ENCODE assay signal across 8 mouse cellular contexts in genomic region chr7:44246055-44246983, GRCm38 (mm10). TPM values are rescaled to one million over a fixed set of nuclear protein-coding genes. Genes with fewer than 3 reads are reported as not detected.
A peak's percentile ranks its signal among the peaks of the same experiment; 100 is the strongest.
DNase-seq lines count a peak whose midpoint lies in the region; ATAC-seq lines count a peak whose summit lies in the region.

Gene 1700028J19Rik (minus strand): TSS chr7:44246695.
Gene 2410002F23Rik (plus strand): TSS chr7:44246722.

- intact Hi-C loops in heart, postnatal 14 days (cut with DNase I), result no loop called here

- H3K4me1 ChIP-seq in forebrain, embryonic 14.5 days (ENCODE audit: control insufficient read depth, insufficient read depth, low read length), result peaks cover 10% of the 10 kb centered on the region
- H3K4me1 ChIP-seq in neural tube, embryonic 15.5 days, result peaks cover 37% of the 10 kb centered on the region

- peak within 1 kb of the TSS; percentile 85 for H3K4me3 ChIP-seq in forebrain, embryonic 14.5 days (ENCODE audit: low read depth, low read length)
- H3K4me3 ChIP-seq in neural tube, embryonic 15.5 days (replicated peaks), result peak within 1 kb of the TSS; percentile 92

- peak within 1 kb of the TSS; percentile 96 for H3K9ac ChIP-seq in forebrain, embryonic 14.5 days (ENCODE audit: low read length)
- H3K9ac ChIP-seq in neural tube, embryonic 15.5 days (replicated peaks), result peak within 1 kb of the TSS; percentile 98

- no peaks in the 10 kb centered on the region for H3K27me3 ChIP-seq in forebrain, embryonic 14.5 days (replicated peaks; ENCODE audit: control insufficient read depth, insufficient read depth, low read length)
- no peaks in the 10 kb centered on the region for H3K27me3 ChIP-seq in neural tube, embryonic 15.5 days (replicated peaks)

- H3K9me3 ChIP-seq in forebrain, embryonic 14.5 days (replicated peaks; ENCODE audit: control insufficient read depth, low read length), result no peaks in the 10 kb centered on the region
- no peaks in the 10 kb centered on the region for H3K9me3 ChIP-seq in neural tube, embryonic 15.5 days (replicated peaks)

- peaks cover 36% of the 10 kb centered on the region for H3K36me3 ChIP-seq in forebrain, embryonic 14.5 days (ENCODE audit: control insufficient read depth, insufficient read depth, low read length)
- H3K36me3 ChIP-seq in neural tube, embryonic 15.5 days, result peaks cover 26% of the 10 kb centered on the region

- peak within 1 kb of the TSS; percentile 91 for H3K27ac ChIP-seq in forebrain, embryonic 14.5 days (ENCODE audit: low read depth, low read length)
- peak within 1 kb of the TSS; percentile 97 for H3K27ac ChIP-seq in neural tube, embryonic 15.5 days (replicated peaks)

- peak; percentile 90 for ATAC-seq in forebrain, embryonic 14.5 days
- ATAC-seq in neural tube, embryonic 15.5 days (ENCODE audit: low FRiP score), result peak; percentile 88

- DNase-seq in ES-CJ7 (ENCODE audit: low read depth, low spot score), result peak; percentile 92
- DNase-seq in cerebellum, adult 11 months, result peak; percentile 91
- peak; percentile 96 for DNase-seq in forebrain, embryonic 14.5 days (ENCODE audit: low spot score)
- DNase-seq in heart, postnatal 14 days, result peak; percentile 93 to 96
- DNase-seq in layer of hippocampus, adult 11-12 months (ENCODE audit: low spot score), result peak; percentile 93
- peak; percentile 87 to 89 for DNase-seq in lung, adult 18-20 months
- peak; percentile 91 for DNase-seq in testis, postnatal 14 days (ENCODE audit: low spot score)

- H3K4me2 ChIP-seq in forebrain, embryonic 14.5 days (ENCODE audit: low read length), result peak within 1 kb of the TSS; percentile 84
- peak within 1 kb of the TSS; percentile 67 for H3K4me2 ChIP-seq in neural tube, embryonic 15.5 days

- WGBS in forebrain, embryonic 14.5 days, result under 1% methylated on average over 62 of the region's 62 CpGs
- under 1% methylated on average over 62 of the region's 62 CpGs for WGBS in neural tube, embryonic 15.5 days

RNA-seq across cellular contexts. Expression of gene 1700028J19Rik, which starts in this region (rescaled TPM):
- polyA plus RNA-seq in forebrain, embryonic 14.5 days (2014; fragmentation: Nextera tagmentation; extraction: Ambion mirVana), result 1.9 and 2.4 TPM in 2 replicates
- total RNA-seq in heart, postnatal 14 days (2021), result under 1 TPM; 0.29 to 0.56 TPM
- 1.3 and 1.5 TPM in 2 replicates for polyA plus RNA-seq in neural tube, embryonic 15.5 days (2015; fragmentation: Nextera tagmentation; extraction: Ambion mirVana)

RNA-seq across cellular contexts. Expression of gene 2410002F23Rik, which starts in this region (rescaled TPM):
- 162 and 186 TPM in 2 replicates for polyA plus RNA-seq in forebrain, embryonic 14.5 days (2014; fragmentation: Nextera tagmentation; extraction: Ambion mirVana)
- total RNA-seq in heart, postnatal 14 days (2021), result 10 to 100 TPM; 18.2 to 18.8 TPM
- polyA plus RNA-seq in neural tube, embryonic 15.5 days (2015; fragmentation: Nextera tagmentation; extraction: Ambion mirVana), result 198 and 218 TPM in 2 replicates

Comparison
In these comparisons a context has a peak if more than half of its experiments do, and no peak if none do; other contexts are left out.
1. Peak in every context shown above with its lines: DNase-seq, ATAC-seq, H3K4me3 ChIP-seq and H3K27ac ChIP-seq.